Mouse (Mus musculus): ENCODE data around the gene Olfr800. TPM values are rescaled to one million over a fixed set of nuclear protein-coding genes. Genes with fewer than 3 reads are reported as not detected.

Gene Olfr800
- not detected for total RNA-seq (2021)
- long read RNA-seq, experiment 1, result 0 reads
- long read RNA-seq, experiment 2, result 0 reads

DNA sequence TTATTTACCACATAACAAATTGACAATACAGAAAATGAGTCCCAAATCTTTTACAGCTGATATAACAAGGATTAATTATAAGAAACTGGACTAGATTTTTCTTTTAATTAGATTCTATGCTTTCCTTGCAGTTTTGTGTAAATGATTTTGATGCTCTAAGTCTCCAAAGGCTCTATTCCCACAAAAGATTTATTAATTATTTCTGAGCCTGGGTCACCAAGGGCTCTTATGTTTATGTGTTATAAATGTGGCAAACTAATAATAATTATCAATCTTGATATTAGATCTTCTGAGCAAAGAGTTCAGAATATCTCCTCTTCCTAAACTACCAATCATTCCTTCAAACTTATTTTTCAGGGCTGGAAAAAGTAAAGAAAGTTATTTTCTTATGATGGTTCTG, at the start of gene Olfr800:
Olfr800 (plus strand) TSS at position 301 of the 400 bp plus-strand sequence.
- intact Hi-C loops (cut with DNase I), result no loop called here
- DNase-seq (ENCODE audit: low spot score in 2 of 2), result no peak

DNA sequence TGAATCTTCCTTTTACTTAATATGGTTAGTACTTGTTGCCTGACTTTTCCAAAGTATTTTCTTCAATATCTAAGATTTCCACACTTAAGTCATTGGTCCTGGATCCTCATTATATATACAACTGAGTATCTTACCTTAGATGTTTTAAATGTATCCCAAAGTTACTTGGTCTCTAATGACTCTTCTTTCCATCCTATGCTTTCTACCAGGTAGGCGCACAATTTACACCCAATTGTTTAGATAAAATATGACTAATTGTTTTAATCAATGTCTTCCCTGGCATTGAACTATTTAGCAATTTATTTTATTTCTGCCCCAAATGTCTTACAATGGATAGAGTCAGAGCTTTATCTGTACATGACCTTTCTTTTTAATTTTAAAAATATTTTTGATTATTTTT, 45.0 kb upstream of the Olfr800 start, which contains the start of gene Olfr796:
Olfr796 (minus strand) TSS at position 101 of the 400 bp plus-strand sequence.
- intact Hi-C loops (cut with DNase I), result no loop called here

DNA sequence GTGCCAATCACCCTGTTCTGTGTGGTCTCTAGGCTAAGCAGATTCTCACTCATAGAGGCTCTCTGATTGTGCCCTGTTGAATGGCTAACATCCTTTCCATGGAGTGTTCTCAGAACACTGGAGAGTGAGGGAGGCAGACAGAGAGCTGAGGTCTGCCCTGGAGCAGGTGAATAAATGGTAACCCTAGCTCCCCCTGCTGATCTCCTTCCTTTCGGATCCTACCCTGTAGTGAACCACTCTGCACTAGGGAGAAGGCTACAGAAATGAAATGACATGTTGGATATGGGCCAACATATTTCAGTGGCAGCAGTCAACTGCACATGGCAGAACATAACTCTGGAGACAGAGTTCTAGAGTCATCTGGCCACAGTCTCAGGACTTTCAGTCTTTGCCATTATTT, 35.8 kb upstream of the Olfr800 start:
- intact Hi-C loops (cut with DNase I), result no loop called here
- no peak for DNase-seq (ENCODE audit: low spot score in 2 of 2)

More for the DNA sequence above, 45.0 kb upstream of the Olfr800 start, which contains the start of gene Olfr796:
- no peak for DNase-seq (ENCODE audit: low spot score in 2 of 2)

DNA sequence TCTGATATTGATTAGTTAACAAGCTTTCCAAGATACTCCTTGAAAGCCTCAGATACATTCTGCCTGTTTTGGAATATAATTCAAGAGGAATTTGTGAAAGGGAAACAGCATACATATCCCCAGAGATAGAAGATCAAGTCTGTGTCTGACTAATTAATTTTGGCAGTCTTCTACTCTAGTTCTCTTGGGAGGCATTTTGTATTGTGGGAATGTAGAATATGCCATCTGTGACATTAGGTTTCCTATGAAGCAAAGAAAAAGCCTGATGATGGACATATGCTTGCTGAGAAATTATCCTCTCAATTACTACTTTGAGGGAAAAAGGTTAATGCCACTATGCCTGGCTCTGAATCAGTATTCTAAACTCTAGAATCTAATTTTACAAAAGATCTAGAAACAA, 34.2 kb upstream of the Olfr800 start:
- DNase-seq (ENCODE audit: low spot score in 2 of 2), result no peak
- intact Hi-C loops (cut with DNase I), result no loop called here

DNA sequence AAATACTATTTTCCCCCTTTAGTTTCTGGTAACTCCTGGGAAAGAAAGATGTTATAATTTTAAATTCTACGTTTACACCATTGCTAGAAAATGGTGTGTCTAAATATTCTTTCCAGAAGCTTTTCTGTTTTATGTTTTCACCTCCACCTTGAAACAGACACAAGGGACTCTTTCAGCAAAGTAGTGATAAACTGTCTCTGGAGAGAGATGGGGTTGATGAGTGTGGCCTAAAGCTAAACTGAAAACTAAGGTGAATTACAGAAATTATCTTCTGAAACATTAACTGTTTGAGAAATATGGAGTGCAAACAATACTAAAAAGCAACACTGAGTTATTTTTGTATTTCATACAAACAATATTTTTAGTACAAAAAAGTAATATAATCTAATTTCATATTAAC, 29.7 kb upstream of the Olfr800 start, which contains the start of gene Olfr798:
Olfr798 (minus strand) TSS at position 101 of the 400 bp plus-strand sequence.
- DNase-seq (ENCODE audit: low spot score in 2 of 2), result no peak

GRCm38 (mm10) chr10:129637184-129637583, 20.3 kb upstream of the Olfr800 start, which contains the start of gene Olfr799:
Olfr799 (plus strand) TSS chr10:129637484.
- intact Hi-C loops (cut with DNase I), result no loop called here
- no peak for DNase-seq (ENCODE audit: low spot score in 2 of 2)

More for the DNA sequence above, 29.7 kb upstream of the Olfr800 start, which contains the start of gene Olfr798:
- intact Hi-C loops (cut with DNase I), result no loop called here

GRCm38 (mm10) chr10:129651763-129652162, 5.7 kb upstream of the Olfr800 start:
- no peak for DNase-seq (ENCODE audit: low spot score in 2 of 2)
- intact Hi-C loops (cut with DNase I), result no loop called here

DNA sequence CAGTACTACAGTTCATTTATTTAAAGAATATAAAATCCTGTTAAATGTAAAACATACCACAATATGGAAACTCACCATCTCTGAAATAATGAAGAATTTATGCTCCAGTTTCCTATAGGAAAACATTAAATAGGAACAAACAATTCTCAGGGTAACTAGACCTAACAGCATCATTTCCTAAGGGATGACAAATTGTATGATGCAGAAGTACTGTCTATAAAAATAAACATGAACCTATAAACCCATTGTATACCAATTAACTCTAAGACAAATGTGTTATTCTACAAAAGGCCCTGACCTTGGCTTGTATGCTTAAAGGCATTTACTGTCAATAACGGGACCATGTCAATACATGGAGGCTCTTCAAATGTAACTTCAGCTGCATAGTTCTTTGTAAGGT, 16.3 kb downstream of the Olfr800 start, which contains the start of gene Olfr801:
Olfr801 (minus strand) TSS at position 101 of the 400 bp plus-strand sequence.
- no peak for DNase-seq (ENCODE audit: low spot score in 2 of 2)
- intact Hi-C loops (cut with DNase I), result no loop called here

GRCm38 (mm10) chr10:129688069-129688468, 30.6 kb downstream of the Olfr800 start, which contains the start of gene Olfr802:
Olfr802 (minus strand) TSS chr10:129688169.
- DNase-seq (ENCODE audit: low spot score in 2 of 2), result no peak
- intact Hi-C loops (cut with DNase I), result no loop called here

- intact Hi-C loops (cut with DNase I), result no loop called here
- no peak for DNase-seq (ENCODE audit: low spot score in 2 of 2)
Measured at GRCm38 (mm10) chr10:129694186-129694585, 36.7 kb downstream of the Olfr800 start, which contains the start of gene Olfr803. Olfr803 (minus strand) TSS chr10:129694286.

DNA sequence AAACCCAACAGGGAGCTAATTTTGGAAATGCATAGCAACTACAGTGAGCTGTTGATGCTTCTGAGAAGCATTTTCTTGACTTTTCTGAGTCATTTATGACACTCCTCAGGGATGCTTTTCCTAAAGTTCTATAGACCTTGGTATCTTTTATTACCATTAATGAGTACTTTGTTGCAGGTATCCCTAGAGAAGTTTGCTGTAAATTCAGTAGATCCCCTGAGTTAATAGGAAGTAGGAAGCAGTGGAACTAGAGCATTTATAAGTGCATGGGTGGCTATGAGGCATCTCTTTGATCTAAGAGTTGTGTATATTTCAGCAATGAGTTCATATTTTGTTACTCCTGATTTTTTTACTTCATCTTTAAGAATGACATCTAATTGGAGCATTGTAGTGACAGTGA, 45.4 kb downstream of the Olfr800 start, which contains the start of gene Olfr804:
Olfr804 (plus strand) TSS at position 301 of the 400 bp plus-strand sequence.
- intact Hi-C loops (cut with DNase I), result no loop called here

More for the DNA sequence above, 45.4 kb downstream of the Olfr800 start, which contains the start of gene Olfr804:
- no peak for DNase-seq (ENCODE audit: low spot score in 2 of 2)

Other genes with a start within 250 kb of the Olfr800 start
- not detected for gene Olfr786, start 230.4 kb upstream of the Olfr800 start, total RNA-seq (2021)
- not detected for gene Olfr787, start 195.8 kb upstream of the Olfr800 start, total RNA-seq (2021)
- not detected for gene Olfr788, start 186.7 kb upstream of the Olfr800 start, total RNA-seq (2021)
- gene Olfr789, start 172.9 kb upstream of the Olfr800 start, total RNA-seq (2021), result not detected
- not detected for gene Olfr790, start 159.2 kb upstream of the Olfr800 start, total RNA-seq (2021)
- gene Olfr791, start 135.9 kb upstream of the Olfr800 start, total RNA-seq (2021), result not detected
- gene Olfr792, start 118.5 kb upstream of the Olfr800 start, total RNA-seq (2021), result not detected
- gene Olfr794, start 90.0 kb upstream of the Olfr800 start, total RNA-seq (2021), result not detected
- gene Olfr796, start 45.1 kb upstream of the Olfr800 start, total RNA-seq (2021), result not detected
- not detected for gene Olfr798, start 29.8 kb upstream of the Olfr800 start, total RNA-seq (2021)
- not detected for gene Olfr799, start 20.2 kb upstream of the Olfr800 start, total RNA-seq (2021)
- not detected for gene Olfr801, start 16.2 kb downstream of the Olfr800 start, total RNA-seq (2021)
- under 1 TPM; 0.06 to 0.22 TPM for gene Olfr802, start 30.5 kb downstream of the Olfr800 start, total RNA-seq (2021)
- gene Olfr803, start 36.6 kb downstream of the Olfr800 start, total RNA-seq (2021), result not detected
- gene Olfr804, start 45.5 kb downstream of the Olfr800 start, total RNA-seq (2021), result not detected
- not detected for gene Olfr805, start 71.7 kb downstream of the Olfr800 start, total RNA-seq (2021)
- not detected for gene Olfr806, start 84.2 kb downstream of the Olfr800 start, total RNA-seq (2021)
- gene Olfr807, start 100.1 kb downstream of the Olfr800 start, total RNA-seq (2021), result not detected
- gene Olfr808, start 107.8 kb downstream of the Olfr800 start, total RNA-seq (2021), result not detected
- gene Olfr809, start 116.9 kb downstream of the Olfr800 start, total RNA-seq (2021), result not detected
- gene Olfr810, start 137.2 kb downstream of the Olfr800 start, total RNA-seq (2021), result not detected
- not detected for gene Olfr811, start 146.7 kb downstream of the Olfr800 start, total RNA-seq (2021)
- gene Olfr812, start 188.4 kb downstream of the Olfr800 start, total RNA-seq (2021), result not detected
- gene Olfr813, start 197.7 kb downstream of the Olfr800 start, total RNA-seq (2021), result not detected
- not detected for gene Olfr814, start 222.2 kb downstream of the Olfr800 start, total RNA-seq (2021)
- gene Olfr815, start 248.2 kb downstream of the Olfr800 start, total RNA-seq (2021), result not detected

Data from left cerebral cortex, postnatal 14 days (tissue).